Mouse (Mus musculus) Patski (cell line): Measurements from ENCODE around the gene Sema3e. TPM values are rescaled to one million over a fixed set of nuclear protein-coding genes. Genes with fewer than 3 reads are reported as not detected.

Source experiments
- ATAC-seq: fragments of 100-300 bp; one replicate; pipeline ENCODE4 v1.8.0; 2021
- CTCF ChIA-PET: fragments of 350-600 bp; sonication (Branson Sonifier 250); formaldehyde crosslinking; loops from one replicate; lab custom pipeline; 2022; ENCODE audit warnings: inconsistent platforms; lab: Charles Lee
- POLR2A ChIA-PET: fragments of 350-600 bp; sonication (Branson Sonifier 250); formaldehyde crosslinking; loops from one replicate; lab custom pipeline; 2022; ENCODE audit warnings: antibody characterized with exemption, inconsistent platforms; lab: Charles Lee
- DNase-seq: peaks from one replicate; pipeline ENCODE4 v3.0.0-alpha.2; 2011; ENCODE audit warnings: low read depth, low spot score
- H3K27me3 ChIP-seq: fragments of 371-371 bp; one replicate; pipeline ENCODE4 v1.5.1; 2021
- CTCF ChIP-seq: fragments of 100-300 bp; IDR thresholded peaks from one replicate; pipeline ENCODE4 v1.5.1; 2021
- in situ Hi-C: fragments of 300-500 bp; cut with MboI; formaldehyde crosslinking; loops from 3 replicates; pipeline ENCODE4 v1.11.1; 2018; ENCODE audit warnings: low pct_unique_long_range_greater_than_20kb, mixed read lengths
- polyA plus RNA-seq: library from polyadenylated mRNA; unstranded; gene quantifications from one replicate; pipeline ENCODE4 v1.2.3, GENCODE M21; 2021

Gene Sema3e
- polyA plus RNA-seq, 1 experiment from 2014 or later, result 3.8 TPM

- in situ Hi-C loops, result loop anchor here (10.0 kb wide), 1 partner anchor 184 kb away; no protein-coding TSS in a partner anchor
- ChIA-PET POLR2A (no interaction called here), CTCF (interaction anchor here (1.0 kb wide), 1 partner anchor 15 kb away, joined by 3 read pairs; no protein-coding TSS in a partner anchor)
- ATAC-seq (peak; percentile 82), DNase-seq (no peak)
- no peak for TF ChIP-seq CTCF
- H3K27me3 ChIP-seq, result no peaks in the 10 kb centered on the region
Observed at GRCm38 (mm10) chr5:14030796-14031195, 5.7 kb downstream of the Sema3e start.

- CTCF ChIA-PET, result interaction anchor here (1.1 kb wide), 1 partner anchor 9 kb away, joined by 3 read pairs; no protein-coding TSS in a partner anchor
- H3K27me3 ChIP-seq, result no peaks in the 10 kb centered on the region
- TF ChIP-seq CTCF, result no peak
- DNase-seq (no peak), ATAC-seq (no peak)
- POLR2A ChIA-PET, result no interaction called here
- in situ Hi-C loops, result loop anchor here (10.0 kb wide), 1 partner anchor 183 kb away; no protein-coding TSS in a partner anchor
Observed at GRCm38 (mm10) chr5:14032056-14032455, 7.0 kb downstream of the Sema3e start.

GRCm38 (mm10) chr5:14033302-14033701, 8.2 kb downstream of the Sema3e start:
- CTCF ChIA-PET, result interaction anchor here (0.7 to 1.6 kb wide), 4 partner anchors 9 to 18 kb away, joined by 3 to 4 read pairs (median 3); no protein-coding TSS in a partner anchor
- TF ChIP-seq CTCF, result no peak
- POLR2A ChIA-PET, result interaction anchor here (0.9 kb wide), 1 partner anchor 1401 kb away, joined by 4 read pairs; no protein-coding TSS in a partner anchor
- H3K27me3 ChIP-seq, result no peaks in the 10 kb centered on the region
- ATAC-seq (no peak), DNase-seq (no peak)
- in situ Hi-C loops, result loop anchor here (10.0 kb wide), 1 partner anchor 181 kb away; no protein-coding TSS in a partner anchor

GRCm38 (mm10) chr5:14038813-14039496, 13.9 kb downstream of the Sema3e start:
- TF ChIP-seq CTCF, result no peak
- CTCF ChIA-PET, result interaction anchor here (1.1 kb wide), 1 partner anchor 63 kb away, joined by 3 read pairs; no protein-coding TSS in a partner anchor
- POLR2A ChIA-PET, result no interaction called here
- ATAC-seq (no peak), DNase-seq (no peak)
- in situ Hi-C loops, result loop anchor here (10.0 kb wide), 1 partner anchor 176 kb away; no protein-coding TSS in a partner anchor
- no peaks in the 10 kb centered on the region for H3K27me3 ChIP-seq

GRCm38 (mm10) chr5:14040208-14040607, 15.1 kb downstream of the Sema3e start:
- no peak for TF ChIP-seq CTCF
- CTCF ChIA-PET, result interaction anchor here (1.0 to 1.2 kb wide), 2 partner anchors 12 to 36 kb away, joined by 3 read pairs; no protein-coding TSS in a partner anchor
- no peak for ATAC-seq
- POLR2A ChIA-PET, result no interaction called here
- in situ Hi-C loops, result no loop called here
- no peaks in the 10 kb centered on the region for H3K27me3 ChIP-seq
- no peak for DNase-seq

- CTCF ChIA-PET, result interaction anchor here (1.3 kb wide), 1 partner anchor 10 kb away, joined by 4 read pairs; no protein-coding TSS in a partner anchor
- TF ChIP-seq CTCF, result no peak
- no peak for ATAC-seq
- no peak for DNase-seq
- H3K27me3 ChIP-seq, result no peaks in the 10 kb centered on the region
- POLR2A ChIA-PET, result no interaction called here
- in situ Hi-C loops, result no loop called here
Observed at GRCm38 (mm10) chr5:14043116-14043515, 18.0 kb downstream of the Sema3e start.

GRCm38 (mm10) chr5:14043983-14044382, 18.9 kb downstream of the Sema3e start:
- TF ChIP-seq CTCF, result no peak
- in situ Hi-C loops, result no loop called here
- ATAC-seq (no peak), DNase-seq (no peak)
- no peaks in the 10 kb centered on the region for H3K27me3 ChIP-seq
- POLR2A ChIA-PET, result no interaction called here
- CTCF ChIA-PET, result interaction anchor here (0.8 to 1.3 kb wide), 2 partner anchors 9 to 11 kb away, joined by 3 to 4 read pairs; no protein-coding TSS in a partner anchor

GRCm38 (mm10) chr5:14048660-14049059, 23.6 kb downstream of the Sema3e start:
- H3K27me3 ChIP-seq, result no peaks in the 10 kb centered on the region
- DNase-seq (no peak), ATAC-seq (no peak)
- POLR2A ChIA-PET, result interaction anchor here (0.6 kb wide), 1 partner anchor 33 kb away, joined by 3 read pairs; no protein-coding TSS in a partner anchor
- TF ChIP-seq CTCF, result no peak
- in situ Hi-C loops, result no loop called here
- CTCF ChIA-PET, result interaction anchor here (1.5 kb wide), 1 partner anchor 17 kb away, joined by 3 read pairs; no protein-coding TSS in a partner anchor

- CTCF ChIA-PET, result no interaction called here
- ATAC-seq (no peak), DNase-seq (no peak)
- no peaks in the 10 kb centered on the region for H3K27me3 ChIP-seq
- in situ Hi-C loops, result no loop called here
- POLR2A ChIA-PET, result no interaction called here
- no peak for TF ChIP-seq CTCF
Observed at GRCm38 (mm10) chr5:14054472-14054871, 29.4 kb downstream of the Sema3e start.

- DNase-seq (no peak), ATAC-seq (no peak)
- ChIA-PET POLR2A (no interaction called here), CTCF (interaction anchor here (1.3 to 1.4 kb wide), 2 partner anchors 11 to 13 kb away, joined by 3 to 4 read pairs; no protein-coding TSS in a partner anchor)
- in situ Hi-C loops, result no loop called here
- TF ChIP-seq CTCF, result no peak
- no peaks in the 10 kb centered on the region for H3K27me3 ChIP-seq
Observed at GRCm38 (mm10) chr5:14059895-14060553, 34.9 kb downstream of the Sema3e start.
